ENCODE assay signal across 17 mouse cellular contexts in genomic region chr14:29305623-29306022, GRCm38 (mm10).
DNase-seq lines count a peak whose midpoint lies in the region; ATAC-seq lines count a peak whose summit lies in the region.
"Had no signal": no experiment of that assay in that cellular context is flagged by ENCODE, and none has a peak within 500 bp of the region (broad histone marks: within the 10 kb centered on the region; RNA-seq: fewer than 3 reads in every experiment).

No protein-coding gene starts in this region.

- H3K27me3 ChIP-seq in forebrain, embryonic 16.5 days (replicated peaks; ENCODE audit: control insufficient read depth, insufficient read depth, low read length) = no peaks in the 10 kb centered on the region
- H3K27me3 ChIP-seq in forebrain, embryonic 11.5 days (ENCODE audit: control insufficient read depth, insufficient read depth, low read length) = no peaks in the 10 kb centered on the region
- H3K27me3 ChIP-seq: embryonic facial prominence, embryonic 12.5 days; Patski had no signal

- no peaks in the 10 kb centered on the region for H3K4me1 ChIP-seq in forebrain, embryonic 16.5 days (replicated peaks; ENCODE audit: control insufficient read depth, insufficient read depth, low read length)
- H3K4me1 ChIP-seq in forebrain, embryonic 11.5 days (replicated peaks; ENCODE audit: control insufficient read depth, insufficient read depth, low read length) = no peaks in the 10 kb centered on the region
- H3K4me1 ChIP-seq: embryonic facial prominence, embryonic 12.5 days had no signal

- H3K27ac ChIP-seq in forebrain, embryonic 16.5 days (ENCODE audit: low read length) = no peak overlapping the region
- H3K27ac ChIP-seq in forebrain, embryonic 11.5 days (ENCODE audit: low read depth, low read length) = no peak overlapping the region
- H3K27ac ChIP-seq: embryonic facial prominence, embryonic 12.5 days; kidney, postnatal 0 days; stomach, postnatal 0 days had no signal

- no peaks in the 10 kb centered on the region for H3K36me3 ChIP-seq in forebrain, embryonic 16.5 days (ENCODE audit: control insufficient read depth, insufficient read depth)
- no peaks in the 10 kb centered on the region for H3K36me3 ChIP-seq in forebrain, embryonic 11.5 days (ENCODE audit: control insufficient read depth, insufficient read depth, low read length)
- H3K36me3 ChIP-seq: embryonic facial prominence, embryonic 12.5 days had no signal

- no peak overlapping the region for H3K4me3 ChIP-seq in forebrain, embryonic 16.5 days (replicated peaks; ENCODE audit: low read length)
- no peak overlapping the region for H3K4me3 ChIP-seq in forebrain, embryonic 11.5 days (ENCODE audit: low read depth, low read length)
- H3K4me3 ChIP-seq: embryonic facial prominence, embryonic 12.5 days had no signal

- H3K9ac ChIP-seq in forebrain, embryonic 16.5 days (replicated peaks; ENCODE audit: low read depth, low read length) = no peak overlapping the region
- no peak overlapping the region for H3K9ac ChIP-seq in forebrain, embryonic 11.5 days (ENCODE audit: low read length)
- H3K9ac ChIP-seq: embryonic facial prominence, embryonic 12.5 days had no signal

- peak; percentile 52; the same call in 1 of the 2 replicates for ATAC-seq in forebrain, embryonic 16.5 days
- ATAC-seq in forebrain, embryonic 11.5 days (replicated peaks; ENCODE audit: low FRiP score) = no peak
- ATAC-seq: intestine, postnatal 0 days; Patski had no signal

- WGBS in forebrain, embryonic 16.5 days = 56% methylated on average over 9 of the region's 9 CpGs
- 83% methylated on average over 9 of the region's 9 CpGs for WGBS in forebrain, embryonic 11.5 days

- intact Hi-C loops in left cerebral cortex, postnatal 4 days (cut with DNase I) = no loop called here
- intact Hi-C loops in left cerebral cortex, postnatal 36 days (cut with DNase I) = no loop called here

- no peak overlapping the region for H3K4me2 ChIP-seq in forebrain, embryonic 16.5 days (ENCODE audit: low read length)
- H3K4me2 ChIP-seq in forebrain, embryonic 11.5 days (ENCODE audit: low read depth, low read length, severe bottlenecking) = no peak overlapping the region
- H3K4me2 ChIP-seq: embryonic facial prominence, embryonic 12.5 days had no signal

- DNase-seq in forebrain, embryonic 11.5 days (ENCODE audit: low spot score) = no peak
- DNase-seq in left cerebral cortex, postnatal 4 days = peak; percentile 62
- DNase-seq in left cerebral cortex, postnatal 36 days (ENCODE audit: low spot score in 2 of 2) = no peak
- peak; percentile 23 to 32 for DNase-seq in cerebellum, adult 18-20 months
- peak; percentile 45 to 50 for DNase-seq in cerebellum, postnatal 36 days
- no peak for DNase-seq in kidney, postnatal 14 days
- DNase-seq in ovary, postnatal 14 days (ENCODE audit: low spot score) = no peak
- DNase-seq: B cell, adult 2 months; liver; lung, adult 18-20 months; lung, postnatal 4 days had no signal

- H3K9me3 ChIP-seq in forebrain, embryonic 16.5 days (ENCODE audit: control insufficient read depth, low read length) = no peaks in the 10 kb centered on the region
- H3K9me3 ChIP-seq in forebrain, embryonic 11.5 days (ENCODE audit: control insufficient read depth, low read length) = no peaks in the 10 kb centered on the region
- H3K9me3 ChIP-seq: embryonic facial prominence, embryonic 12.5 days had no signal

Comparison
In these comparisons a context has a peak if more than half of its experiments do, and no peak if none do; other contexts are left out.
1. DNase-seq: peak in left cerebral cortex, postnatal 4 days (single experiment), cerebellum, adult 18-20 months (2 of 2) and cerebellum, postnatal 36 days (2 of 2); none in forebrain, embryonic 11.5 days (single experiment), left cerebral cortex, postnatal 36 days (0 of 2), kidney, postnatal 14 days (single experiment) and ovary, postnatal 14 days (single experiment).